Mouse (Mus musculus) right cerebral cortex, postnatal 36 days (tissue): Measurements from ENCODE around the gene Ube2e3.

ENCODE experiments used
- DNase-seq, 2 experiments: peaks; one replicate each; pipeline ENCODE4 v3.0.0; 2022; ENCODE audit warnings: low spot score in 2 of 2, mixed read lengths in 1 of 2

Gene Ube2e3

GRCm38 (mm10) chr2:78882743-78883433, 15.0 kb downstream of the Ube2e3 start:
- no peak for DNase-seq

GRCm38 (mm10) chr2:78886446-78886845, 18.5 kb downstream of the Ube2e3 start:
- no peak for DNase-seq

- DNase-seq, result no peak
Observed at GRCm38 (mm10) chr2:78888190-78888589, 20.3 kb downstream of the Ube2e3 start.

- DNase-seq, result no peak
Observed at GRCm38 (mm10) chr2:78895216-78895615, 27.3 kb downstream of the Ube2e3 start.

GRCm38 (mm10) chr2:78905916-78906315, 38.0 kb downstream of the Ube2e3 start:
- no peak for DNase-seq

- no peak for DNase-seq
Observed at GRCm38 (mm10) chr2:78911516-78911915, 43.6 kb downstream of the Ube2e3 start.

GRCm38 (mm10) chr2:78914861-78915260, 46.9 kb downstream of the Ube2e3 start:
- DNase-seq, result no peak

- DNase-seq, result no peak
Observed at GRCm38 (mm10) chr2:78922980-78923674, 55.2 kb downstream of the Ube2e3 start.

- DNase-seq, result peak in 1 of 2 experiments; percentile 6
Observed at GRCm38 (mm10) chr2:78925807-78926206, 57.9 kb downstream of the Ube2e3 start.

GRCm38 (mm10) chr2:78927625-78928024, 59.7 kb downstream of the Ube2e3 start:
- DNase-seq, result peak in 1 of 2 experiments; percentile 54

- no peak for DNase-seq
Observed at GRCm38 (mm10) chr2:78928080-78928479, 60.2 kb downstream of the Ube2e3 start.

GRCm38 (mm10) chr2:78931358-78931757, 63.4 kb downstream of the Ube2e3 start:
- DNase-seq, result no peak

- DNase-seq, result no peak
Observed at GRCm38 (mm10) chr2:78959451-78959850, 91.5 kb downstream of the Ube2e3 start.

GRCm38 (mm10) chr2:78960288-78960687, 92.4 kb downstream of the Ube2e3 start:
- no peak for DNase-seq

- no peak for DNase-seq
Observed at GRCm38 (mm10) chr2:78961023-78961422, 93.1 kb downstream of the Ube2e3 start.

- DNase-seq, result no peak
Observed at GRCm38 (mm10) chr2:78961580-78961979, 93.7 kb downstream of the Ube2e3 start.

GRCm38 (mm10) chr2:78964995-78965394, 97.1 kb downstream of the Ube2e3 start:
- DNase-seq, result no peak

- DNase-seq, result no peak
Observed at GRCm38 (mm10) chr2:78965396-78965795, 97.5 kb downstream of the Ube2e3 start.

- DNase-seq, result no peak
Observed at GRCm38 (mm10) chr2:78970088-78970487, 102.2 kb downstream of the Ube2e3 start.
